Mouse (Mus musculus) kidney, adult 2 months (tissue): ENCODE measurements at regions not wholly inside any gene's neighbourhood (a gene's known extent, or its start where the extent isn't known, plus 50 kb on each side); places are given as distances from the start of the nearest gene placed in this dataset.

Experiments used
- DNase-seq: peaks from one replicate; pipeline ENCODE4 v3.0.0; 2021
- H3K27ac ChIP-seq: fragments of 200-500 bp; 2 replicates; pipeline ENCODE4 v1.5.1; 2012; ENCODE audit warnings: low read depth, low read length, control low read depth, inconsistent platforms; ENCODE audit not compliant: insufficient read depth
- H3K27me3 ChIP-seq: fragments of 200-500 bp; replicated peaks from 2 replicates; pipeline ENCODE4 v1.6.1; 2012; ENCODE audit warnings: mild to moderate bottlenecking, moderate library complexity, low read length, inconsistent platforms; ENCODE audit not compliant: control insufficient read depth, insufficient read depth
- H3K36me3 ChIP-seq: fragments of 200-500 bp; 2 replicates; pipeline ENCODE4 v1.6.1; 2012; ENCODE audit warnings: mild to moderate bottlenecking, moderate library complexity, low read length, inconsistent platforms; ENCODE audit not compliant: control insufficient read depth, insufficient read depth
- H3K4me1 ChIP-seq: fragments of 200-500 bp; 2 replicates; pipeline ENCODE4 v1.6.1; 2011; ENCODE audit warnings: low read length; ENCODE audit not compliant: control insufficient read depth, insufficient read depth
- H3K4me3 ChIP-seq: fragments of 200-500 bp; 2 replicates; pipeline ENCODE4 v1.5.1; 2011; ENCODE audit warnings: mild to moderate bottlenecking, low read depth, low read length, control low read depth; ENCODE audit not compliant: insufficient read depth
- CTCF ChIP-seq: fragments of 200-500 bp; conservative IDR thresholded peaks from 2 replicates; pipeline ENCODE4 v1.5.1; 2011; ENCODE audit warnings: low read depth, mild to moderate bottlenecking, control low read depth, low read length, moderate library complexity, mixed read lengths; ENCODE audit not compliant: insufficient read depth, insufficient read length
- POLR2A ChIP-seq: fragments of 200-500 bp; IDR thresholded peaks from one replicate; pipeline ENCODE4 v1.6.1; 2011; ENCODE audit warnings: low read depth, low read length, control low read depth
- WGBS: fragments of 180-500 bp; shearing (Covaris S2); methylation state at CpG from one replicate; pipeline ENCODE4 v1.1.7; 2018; 5-methylcytosine and 5-hydroxymethylcytosine counted together

DNA sequence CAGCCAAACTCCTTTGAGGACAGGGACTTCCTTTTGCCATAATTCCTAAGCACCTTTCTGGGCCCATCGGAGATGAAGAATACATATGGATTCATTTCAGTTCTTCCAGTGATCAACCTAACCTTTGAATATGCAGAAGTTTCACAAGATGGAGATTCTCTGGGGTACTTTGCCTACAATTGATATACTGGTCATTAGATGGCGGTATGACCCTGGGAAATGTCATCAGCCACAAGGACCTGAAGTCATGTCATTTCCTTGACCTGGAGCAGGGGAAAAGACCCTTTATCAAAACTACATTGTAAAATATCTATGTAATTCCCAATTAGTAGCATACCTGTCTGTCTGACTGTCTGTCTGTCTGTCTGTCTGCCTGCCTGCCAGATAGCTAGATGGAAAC is 164.0 kb upstream of the Slc24a3 start:
- 83% methylated on average over 2 of the region's 2 CpGs for WGBS
- TF ChIP-seq POLR2A (no peak), CTCF (no peak)

DNA sequence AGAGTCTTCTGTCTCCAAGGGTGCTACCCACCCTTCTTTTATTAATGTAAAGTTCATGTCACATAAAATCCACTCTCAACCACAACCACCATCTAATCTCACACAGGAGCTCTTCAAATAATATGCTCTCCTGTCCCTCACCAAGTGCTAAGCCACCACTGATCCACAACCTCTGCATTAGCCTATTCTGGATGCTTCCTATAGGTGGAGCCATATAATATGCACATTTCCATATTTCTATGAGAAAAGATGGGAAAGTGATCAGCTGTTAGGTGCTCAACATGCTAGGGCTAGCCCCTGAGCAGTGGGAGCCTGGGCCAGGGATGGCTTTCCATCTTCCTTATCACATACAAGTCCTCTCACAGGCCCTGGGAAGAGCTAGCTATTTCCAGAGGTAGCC is 156.9 kb upstream of the Slc24a3 start:
- Histone ChIP-seq H3K27me3 (no peaks in the 10 kb centered on the region), H3K4me1 (no peaks in the 10 kb centered on the region), H3K36me3 (no peaks in the 10 kb centered on the region), H3K27ac (no peak overlapping the region), H3K4me3 (no peak overlapping the region)
- TF ChIP-seq CTCF (no peak), POLR2A (no peak)
- no peak for DNase-seq

More for the DNA sequence above, 164.0 kb upstream of the Slc24a3 start:
- H3K36me3 ChIP-seq = no peaks in the 10 kb centered on the region
- no peaks in the 10 kb centered on the region for H3K27me3 ChIP-seq
- no peak overlapping the region for H3K27ac ChIP-seq
- no peak for DNase-seq
- no peaks in the 10 kb centered on the region for H3K4me1 ChIP-seq
- no peak overlapping the region for H3K4me3 ChIP-seq

DNA sequence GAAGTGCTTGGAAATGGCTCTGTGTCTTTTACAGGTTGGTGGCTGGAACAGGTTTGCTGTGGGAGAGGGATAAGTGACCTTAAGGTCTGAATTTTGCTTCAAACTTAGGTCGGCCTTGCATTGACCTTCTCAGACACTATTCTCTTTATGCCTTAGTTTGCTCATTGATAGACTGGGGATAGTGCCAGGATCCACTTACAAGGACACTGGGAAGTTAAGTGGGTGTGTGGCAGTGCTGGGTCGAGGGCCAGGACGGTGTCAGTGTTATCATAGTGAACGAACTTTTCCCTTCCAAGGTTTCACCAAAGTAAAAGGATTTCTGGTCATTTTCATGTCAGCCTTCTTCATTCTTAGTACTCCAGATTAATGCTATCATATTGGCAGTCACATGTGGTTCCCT is 156.3 kb upstream of the Slc24a3 start:
- 79% methylated on average over 4 of the region's 4 CpGs for WGBS
- TF ChIP-seq CTCF (no peak), POLR2A (no peak)
- Histone ChIP-seq H3K27ac (no peak overlapping the region), H3K27me3 (no peaks in the 10 kb centered on the region), H3K4me3 (no peak overlapping the region), H3K36me3 (no peaks in the 10 kb centered on the region), H3K4me1 (no peaks in the 10 kb centered on the region)
- DNase-seq = no peak

DNA sequence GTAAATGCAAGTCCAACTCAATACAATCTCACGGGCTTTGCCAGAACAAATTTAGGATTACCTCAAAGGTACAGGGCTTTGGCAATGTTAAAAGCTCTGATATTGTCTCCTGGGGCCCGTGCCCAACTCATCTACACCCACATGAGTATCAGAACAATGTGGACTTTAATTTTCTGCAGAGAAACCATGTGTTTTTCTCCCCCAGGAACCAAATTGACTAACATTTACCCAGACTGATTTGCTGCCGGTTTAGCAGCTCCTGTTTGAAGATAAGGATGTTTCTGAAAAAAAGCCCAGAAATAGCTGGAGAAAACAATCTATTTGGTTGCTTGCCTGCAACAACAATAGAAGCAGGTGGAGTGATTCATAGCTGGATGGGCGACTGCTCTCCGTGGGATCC is 151.6 kb upstream of the Slc24a3 start:
- no peak for DNase-seq
- Histone ChIP-seq H3K27me3 (no peaks in the 10 kb centered on the region), H3K36me3 (no peaks in the 10 kb centered on the region), H3K4me1 (no peaks in the 10 kb centered on the region), H3K27ac (no peak overlapping the region), H3K4me3 (no peak overlapping the region)
- 73% methylated on average over 5 of the region's 5 CpGs for WGBS
- TF ChIP-seq POLR2A (no peak), CTCF (no peak)

DNA sequence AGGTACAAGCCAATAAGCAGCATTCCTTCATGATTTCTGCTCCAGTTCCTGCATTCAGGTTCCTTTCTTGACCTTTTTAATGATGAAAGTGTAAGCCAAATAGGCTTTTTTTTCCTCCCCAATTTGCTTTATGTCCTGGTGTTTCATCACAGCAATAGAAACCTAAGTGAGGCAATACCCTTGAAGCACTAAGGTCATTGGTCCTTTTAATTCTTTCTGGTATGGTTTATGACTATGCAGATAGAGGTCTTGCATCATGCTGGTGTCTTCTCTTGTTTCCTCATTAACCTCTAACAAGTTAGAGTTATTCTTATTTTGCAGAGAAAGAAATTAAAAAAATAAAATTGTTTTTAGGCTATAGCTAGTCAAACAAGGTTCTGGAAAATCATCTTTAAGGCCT is 150.6 kb upstream of the Slc24a3 start:
- H3K36me3 ChIP-seq = no peaks in the 10 kb centered on the region
- DNase-seq = no peak
- no peak overlapping the region for H3K4me3 ChIP-seq
- H3K27ac ChIP-seq = no peak overlapping the region
- no peaks in the 10 kb centered on the region for H3K4me1 ChIP-seq
- no peak for TF ChIP-seq POLR2A
- TF ChIP-seq CTCF = no peak
- no peaks in the 10 kb centered on the region for H3K27me3 ChIP-seq

DNA sequence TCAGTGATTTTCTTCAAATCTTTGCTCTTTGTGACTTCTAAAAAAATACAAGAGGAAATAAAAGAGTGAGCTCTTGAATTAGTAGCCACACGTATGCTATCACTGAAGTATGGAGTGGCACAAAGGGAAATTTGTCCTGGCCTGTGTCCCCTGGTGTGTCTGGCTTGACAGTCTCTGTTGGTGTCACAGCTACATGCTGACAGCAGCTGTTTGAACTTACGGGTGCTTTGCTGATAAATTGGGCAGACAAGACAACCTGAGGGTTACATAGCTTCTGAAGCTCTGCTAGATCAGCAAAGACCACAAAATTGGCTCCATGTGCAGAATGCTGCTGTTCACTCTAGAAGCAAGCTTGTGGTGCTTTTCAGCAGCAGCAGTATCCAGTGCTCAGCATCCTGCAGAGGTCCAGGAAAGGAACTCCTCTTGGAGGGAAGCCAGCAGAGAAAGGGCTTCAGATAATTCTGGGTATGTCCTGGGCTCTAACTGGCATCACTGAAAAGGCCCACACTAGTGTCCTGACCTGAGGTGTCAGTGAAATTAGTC is 149.9 kb upstream of the Slc24a3 start:
- DNase-seq = no peak
- WGBS = 81% methylated on average over 2 of the region's 2 CpGs
- no peak for TF ChIP-seq POLR2A
- TF ChIP-seq CTCF = no peak

DNA sequence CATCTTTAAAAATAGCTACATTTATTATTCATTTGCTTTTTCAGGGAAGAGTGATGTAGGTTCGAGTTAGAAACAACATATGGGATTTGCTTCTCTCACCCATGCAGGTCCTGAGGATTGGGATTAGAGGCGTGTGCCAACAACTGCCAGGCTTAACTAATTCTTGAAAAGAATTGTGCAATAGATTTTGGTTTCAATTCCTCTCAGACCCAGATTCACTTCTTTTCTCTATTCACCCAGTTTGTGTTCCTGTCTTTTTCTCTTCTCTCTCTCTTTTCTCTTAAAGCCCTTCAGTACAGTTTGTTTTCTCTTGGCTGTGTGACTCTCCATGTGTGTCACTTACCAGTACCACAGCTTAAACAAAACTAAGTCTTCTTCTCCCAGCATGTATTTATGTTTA is 119.8 kb upstream of the Slc24a3 start:
- Histone ChIP-seq H3K27me3 (no peaks in the 10 kb centered on the region), H3K27ac (no peak overlapping the region), H3K4me3 (no peak overlapping the region), H3K4me1 (no peaks in the 10 kb centered on the region), H3K36me3 (no peaks in the 10 kb centered on the region)
- WGBS = 84% methylated on average over 2 of the region's 2 CpGs
- TF ChIP-seq CTCF = no peak
- TF ChIP-seq POLR2A = no peak
- no peak for DNase-seq

More for the DNA sequence above, 149.9 kb upstream of the Slc24a3 start:
- no peaks in the 10 kb centered on the region for H3K36me3 ChIP-seq
- H3K4me1 ChIP-seq = no peaks in the 10 kb centered on the region
- no peaks in the 10 kb centered on the region for H3K27me3 ChIP-seq
- no peak overlapping the region for H3K4me3 ChIP-seq
- no peak overlapping the region for H3K27ac ChIP-seq
